Mouse (Mus musculus) liver, postnatal 0 days (tissue): ENCODE results near the gene Olig3.

Experiments
- CTCF ChIP-seq: sonication (generic); IDR thresholded peaks from 2 replicates; pipeline ENCODE4 v1.5.1; 2016; ENCODE audit warnings: antibody characterized with exemption, low read depth
- EP300 ChIP-seq: IDR thresholded peaks from 2 replicates; pipeline ENCODE4 v1.6.1; 2016; ENCODE audit warnings: antibody characterized with exemption, low read depth, mild to moderate bottlenecking

GRCm38 (mm10) chr10:19362861-19363260 lies 6.5 kb downstream of the Olig3 start:
- no peak for TF ChIP-seq CTCF
- no peak for TF ChIP-seq EP300
